Mouse (Mus musculus): ENCODE measurements at regions not wholly inside any gene's neighbourhood (a gene's known extent, or its start where the extent isn't known, plus 50 kb on each side); places are given as distances from the start of the nearest gene placed in this dataset.

DNA sequence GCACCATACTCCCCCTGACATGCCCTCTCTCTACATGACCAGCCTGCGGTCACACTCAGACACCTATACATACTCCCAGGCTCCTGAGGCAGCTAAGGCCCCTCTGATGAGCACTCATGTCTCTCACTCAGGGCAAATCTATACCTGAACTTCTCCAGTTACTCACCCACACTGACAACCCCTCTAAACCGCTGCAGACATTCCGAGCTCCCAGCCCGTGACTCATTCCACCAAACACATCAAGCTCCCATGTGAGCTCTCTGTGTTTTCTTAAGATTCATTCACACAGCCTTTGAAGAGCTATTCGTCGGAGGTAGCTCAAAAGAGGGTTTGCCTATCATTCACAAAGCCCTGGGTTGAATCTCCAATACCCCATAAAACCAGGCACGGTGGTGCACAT is 75.1 kb upstream of the Nectin1 start:
- 59% methylated on average over 7 of the region's 7 CpGs for WGBS
- Histone ChIP-seq H3K4me3 (ENCODE audit: low read depth, low read length) (no peak overlapping the region), H3K27me3 (ENCODE audit: control insufficient read depth, insufficient read depth, low read length) (no peaks in the 10 kb centered on the region), H3K4me1 (ENCODE audit: control insufficient read depth, insufficient read depth, insufficient read length, low read length) (no peaks in the 10 kb centered on the region), H3K36me3 (ENCODE audit: control insufficient read depth, insufficient read depth, low read length) (no peaks in the 10 kb centered on the region), H3K27ac (ENCODE audit: insufficient read depth, low read depth, low read length) (no peak overlapping the region)
- TF ChIP-seq CTCF (IDR thresholded peaks at IDR 0.05; ENCODE audit: extremely low read depth, insufficient read length, insufficient replicate concordance, low read depth, low read length): no peak
- no peak for TF ChIP-seq POLR2A (IDR thresholded peaks at IDR 0.05; ENCODE audit: low read depth, low read length)

DNA sequence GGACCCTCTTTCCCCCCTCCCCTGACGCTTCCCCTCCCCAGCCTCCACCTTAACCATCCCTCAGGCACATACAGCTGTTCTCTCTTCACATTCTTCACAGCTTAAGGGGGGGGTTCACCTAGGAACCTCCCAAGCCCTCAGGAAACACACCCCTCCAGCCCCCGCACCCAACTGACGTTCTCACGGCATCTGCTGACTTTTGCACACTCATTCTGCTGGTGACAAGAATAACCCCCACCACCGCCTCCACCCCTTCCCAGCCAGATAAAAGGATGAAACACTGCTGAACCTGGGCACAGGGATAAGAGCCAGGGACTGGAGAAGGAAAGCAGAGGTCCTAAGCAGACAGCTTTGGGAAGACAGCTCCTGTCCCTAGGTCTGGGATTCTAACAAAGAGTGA is 73.2 kb upstream of the Nectin1 start:
- WGBS: 64% methylated on average over 5 of the region's 5 CpGs
- H3K4me1 ChIP-seq (ENCODE audit: control insufficient read depth, insufficient read depth, insufficient read length, low read length): no peaks in the 10 kb centered on the region
- TF ChIP-seq POLR2A (IDR thresholded peaks at IDR 0.05; ENCODE audit: low read depth, low read length) (no peak), CTCF (IDR thresholded peaks at IDR 0.05; ENCODE audit: extremely low read depth, insufficient read length, insufficient replicate concordance, low read depth, low read length) (no peak)

DNA sequence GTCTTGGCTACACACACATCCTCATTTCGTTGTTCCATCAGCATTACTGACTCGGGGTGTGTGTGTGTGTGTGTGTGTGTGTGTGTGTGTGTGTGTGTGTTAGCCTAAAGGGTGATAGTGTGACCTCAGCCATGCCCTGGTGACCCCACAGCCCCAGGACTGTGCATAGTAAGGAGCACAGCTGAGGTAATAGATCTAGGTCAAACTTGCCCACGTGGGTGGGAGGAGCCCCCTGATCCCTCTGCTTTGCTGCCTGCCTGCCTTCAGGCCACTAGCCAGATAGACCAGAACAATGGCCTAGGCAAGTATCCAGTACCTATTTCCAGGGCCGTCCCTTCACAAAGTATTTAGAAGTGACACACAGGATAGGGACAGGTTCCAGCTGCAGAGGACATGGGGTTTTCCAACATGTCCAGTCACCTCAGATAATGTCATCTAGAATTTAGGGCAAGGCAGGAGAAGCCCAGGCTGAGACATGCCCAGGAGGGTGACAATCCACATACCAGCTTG is 70.6 kb upstream of the Nectin1 start:
- H3K4me1 ChIP-seq (ENCODE audit: control insufficient read depth, insufficient read depth, insufficient read length, low read length): no peaks in the 10 kb centered on the region
- 22% methylated on average over 4 of the region's 4 CpGs for WGBS
- H3K4me3 ChIP-seq (ENCODE audit: low read depth, low read length): no peak overlapping the region
- H3K27me3 ChIP-seq (ENCODE audit: control insufficient read depth, insufficient read depth, low read length): no peaks in the 10 kb centered on the region
- TF ChIP-seq CTCF (IDR thresholded peaks at IDR 0.05; ENCODE audit: extremely low read depth, insufficient read length, insufficient replicate concordance, low read depth, low read length) (no peak), POLR2A (IDR thresholded peaks at IDR 0.05; ENCODE audit: low read depth, low read length) (no peak)
- H3K36me3 ChIP-seq (ENCODE audit: control insufficient read depth, insufficient read depth, low read length): no peaks in the 10 kb centered on the region
- no peak overlapping the region for H3K27ac ChIP-seq (ENCODE audit: insufficient read depth, low read depth, low read length)

More for the DNA sequence above, 73.2 kb upstream of the Nectin1 start:
- Histone ChIP-seq H3K4me3 (ENCODE audit: low read depth, low read length) (no peak overlapping the region), H3K27me3 (ENCODE audit: control insufficient read depth, insufficient read depth, low read length) (no peaks in the 10 kb centered on the region), H3K36me3 (ENCODE audit: control insufficient read depth, insufficient read depth, low read length) (no peaks in the 10 kb centered on the region), H3K27ac (ENCODE audit: insufficient read depth, low read depth, low read length) (no peak overlapping the region)

DNA sequence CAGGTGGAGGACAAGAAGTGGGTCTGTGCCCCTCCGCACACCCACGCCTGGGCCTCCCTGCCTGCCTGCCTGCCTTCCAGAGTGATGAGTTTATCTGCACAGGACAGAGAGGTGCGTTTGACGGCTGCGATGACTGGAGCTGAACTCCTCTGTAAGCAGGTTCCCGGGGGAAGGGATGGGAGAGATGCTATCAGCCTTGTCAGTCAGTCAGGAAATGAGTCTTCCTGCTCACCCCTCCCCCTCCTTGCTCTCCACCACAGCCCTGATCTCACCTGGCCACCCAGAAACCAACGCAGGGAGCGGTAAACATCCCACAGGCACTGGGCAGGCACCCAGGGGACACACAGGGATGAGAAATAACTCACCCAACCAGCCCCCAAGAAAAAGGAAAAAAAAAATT is 69.5 kb upstream of the Nectin1 start:
- 25% methylated on average over 8 of the region's 8 CpGs for WGBS
- TF ChIP-seq CTCF (IDR thresholded peaks at IDR 0.05; ENCODE audit: extremely low read depth, insufficient read length, insufficient replicate concordance, low read depth, low read length) (no peak), POLR2A (IDR thresholded peaks at IDR 0.05; ENCODE audit: low read depth, low read length) (no peak)
- H3K4me3 ChIP-seq (ENCODE audit: low read depth, low read length): no peak overlapping the region

DNA sequence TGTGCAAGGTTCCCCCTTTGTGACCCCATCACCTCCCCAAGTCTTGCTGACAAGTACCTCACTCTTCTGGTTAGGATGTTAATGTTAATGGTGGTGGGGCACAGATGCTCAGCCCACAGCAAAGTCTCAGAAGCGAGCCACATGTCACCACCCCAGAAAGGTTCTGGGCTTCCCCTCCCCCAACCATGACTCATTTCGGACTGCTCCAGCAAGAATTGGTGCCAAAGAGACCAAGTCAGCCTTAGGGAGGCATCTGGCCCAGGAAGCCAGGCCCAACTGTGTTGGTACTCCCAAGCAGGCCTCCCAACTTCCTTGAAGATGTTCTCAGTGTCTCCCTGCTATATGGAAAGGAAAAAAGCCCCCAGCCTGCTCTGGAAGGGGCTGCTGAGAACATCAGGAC is 67.8 kb upstream of the Nectin1 start:
- TF ChIP-seq POLR2A (IDR thresholded peaks at IDR 0.05; ENCODE audit: low read depth, low read length): no peak
- no peak for TF ChIP-seq CTCF (IDR thresholded peaks at IDR 0.05; ENCODE audit: extremely low read depth, insufficient read length, insufficient replicate concordance, low read depth, low read length)
- Histone ChIP-seq H3K4me3 (ENCODE audit: low read depth, low read length) (no peak overlapping the region), H3K27me3 (ENCODE audit: control insufficient read depth, insufficient read depth, low read length) (no peaks in the 10 kb centered on the region), H3K4me1 (ENCODE audit: control insufficient read depth, insufficient read depth, insufficient read length, low read length) (no peaks in the 10 kb centered on the region), H3K27ac (ENCODE audit: insufficient read depth, low read depth, low read length) (no peak overlapping the region), H3K36me3 (ENCODE audit: control insufficient read depth, insufficient read depth, low read length) (no peaks in the 10 kb centered on the region)
- WGBS: 60% methylated on average over 2 of the region's 2 CpGs

More for the DNA sequence above, 69.5 kb upstream of the Nectin1 start:
- Histone ChIP-seq H3K4me1 (ENCODE audit: control insufficient read depth, insufficient read depth, insufficient read length, low read length) (no peaks in the 10 kb centered on the region), H3K27me3 (ENCODE audit: control insufficient read depth, insufficient read depth, low read length) (no peaks in the 10 kb centered on the region), H3K27ac (ENCODE audit: insufficient read depth, low read depth, low read length) (no peak overlapping the region), H3K36me3 (ENCODE audit: control insufficient read depth, insufficient read depth, low read length) (no peaks in the 10 kb centered on the region)

DNA sequence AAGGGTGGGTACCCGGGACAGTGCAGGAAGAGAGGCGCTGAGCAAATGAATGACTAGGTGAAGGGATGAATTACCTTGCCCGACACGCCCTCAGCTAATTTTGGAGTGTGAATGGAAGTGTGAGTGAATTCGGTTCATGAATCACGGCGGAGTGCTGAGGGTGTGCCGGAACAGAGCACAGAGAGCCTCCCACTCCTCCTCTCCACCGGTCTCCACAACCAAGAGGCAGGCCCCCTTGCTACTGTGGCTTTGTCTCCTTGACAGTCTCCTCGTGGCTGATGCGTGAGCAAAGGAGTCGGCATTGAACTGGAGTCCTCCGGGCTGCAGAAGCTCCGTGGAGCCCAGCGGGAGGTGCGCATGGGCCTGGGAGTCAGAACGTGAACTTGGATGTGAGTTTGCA is 64.5 kb upstream of the Nectin1 start:
- no peaks in the 10 kb centered on the region for H3K36me3 ChIP-seq (ENCODE audit: control insufficient read depth, insufficient read depth, low read length)
- no peaks in the 10 kb centered on the region for H3K27me3 ChIP-seq (ENCODE audit: control insufficient read depth, insufficient read depth, low read length)
- TF ChIP-seq POLR2A (IDR thresholded peaks at IDR 0.05; ENCODE audit: low read depth, low read length) (no peak), CTCF (IDR thresholded peaks at IDR 0.05; ENCODE audit: extremely low read depth, insufficient read length, insufficient replicate concordance, low read depth, low read length) (no peak)
- WGBS: 28% methylated on average over 17 of the region's 17 CpGs
- H3K4me1 ChIP-seq (ENCODE audit: control insufficient read depth, insufficient read depth, insufficient read length, low read length): no peaks in the 10 kb centered on the region
- H3K4me3 ChIP-seq (ENCODE audit: low read depth, low read length): no peak overlapping the region
- H3K27ac ChIP-seq (ENCODE audit: insufficient read depth, low read depth, low read length): no peak overlapping the region

DNA sequence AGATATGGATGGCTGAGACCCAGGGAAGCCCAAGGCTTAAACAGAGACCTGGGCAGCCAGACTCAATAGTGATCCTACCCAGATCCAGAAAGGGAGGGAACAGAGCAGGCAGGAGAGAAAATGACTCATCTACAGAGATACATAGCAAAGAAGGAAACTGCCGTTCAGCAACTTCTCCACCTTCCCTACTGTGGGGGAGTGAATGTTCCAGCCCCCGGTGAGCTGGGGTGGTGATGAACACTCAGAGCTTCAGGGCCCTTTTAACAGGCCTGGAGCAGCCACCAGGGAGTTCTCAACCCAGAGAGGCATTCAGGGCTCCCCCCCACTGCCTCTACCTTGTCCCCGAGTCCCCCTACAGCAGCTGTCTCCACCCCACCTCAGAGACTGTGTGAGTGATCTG is 62.5 kb upstream of the Nectin1 start:
- Histone ChIP-seq H3K4me3 (ENCODE audit: low read depth, low read length) (no peak overlapping the region), H3K36me3 (ENCODE audit: control insufficient read depth, insufficient read depth, low read length) (no peaks in the 10 kb centered on the region), H3K4me1 (ENCODE audit: control insufficient read depth, insufficient read depth, insufficient read length, low read length) (no peaks in the 10 kb centered on the region), H3K27ac (ENCODE audit: insufficient read depth, low read depth, low read length) (no peak overlapping the region), H3K27me3 (ENCODE audit: control insufficient read depth, insufficient read depth, low read length) (no peaks in the 10 kb centered on the region)
- 47% methylated on average over 3 of the region's 3 CpGs for WGBS
- TF ChIP-seq POLR2A (IDR thresholded peaks at IDR 0.05; ENCODE audit: low read depth, low read length) (no peak), CTCF (IDR thresholded peaks at IDR 0.05; ENCODE audit: extremely low read depth, insufficient read length, insufficient replicate concordance, low read depth, low read length) (no peak)

Measured in small intestine, adult 2 months (tissue).